Mouse (Mus musculus) CH12.LX (cell line): ENCODE data around the gene Cypt4. TPM values are rescaled to one million over a fixed set of nuclear protein-coding genes. Genes with fewer than 3 reads are reported as not detected.
"Not testable (repeated sequence)": the region's sequence is repeated elsewhere in the genome, so short reads cannot be mapped to it uniquely, and the experiment has no call there.

Source experiments
- DNase-seq: peaks from one replicate; pipeline ENCODE4 v3.0.0-alpha.2; 2013; ENCODE audit errors: extremely low read depth
- H3K27ac ChIP-seq: 2 replicates; pipeline ENCODE4 v1.5.1; 2012; ENCODE audit warnings: low read depth, mild to moderate bottlenecking, control low read depth, moderate library complexity; ENCODE audit not compliant: insufficient read depth
- H3K27me3 ChIP-seq: replicated peaks from 2 replicates; pipeline ENCODE3; 2012; ENCODE audit warnings: inconsistent platforms
- H3K36me3 ChIP-seq, 2 experiments: replicated peaks in 1 of 2; 2 replicates each; pipeline versions ENCODE3 to v1.6.1; 2012; ENCODE audit warnings: inconsistent platforms in 1 of 2, low read length in 1 of 2, mild to moderate bottlenecking in 1 of 2, mixed read lengths in 1 of 2, moderate library complexity in 1 of 2; ENCODE audit not compliant: control insufficient read depth in 1 of 2, insufficient read depth in 1 of 2
- H3K4me1 ChIP-seq, 2 experiments: 2 replicates each; pipeline ENCODE4 v1.6.1; 2012; ENCODE audit warnings: inconsistent platforms in 1 of 2, moderate library complexity in 1 of 2; ENCODE audit not compliant: insufficient read depth in 2 of 2, control insufficient read depth in 1 of 2
- H3K4me2 ChIP-seq: 2 replicates; pipeline ENCODE4 v1.6.1; 2012; ENCODE audit warnings: low read depth, mild to moderate bottlenecking, control low read depth; ENCODE audit not compliant: poor library complexity, insufficient read depth, severe bottlenecking
- H3K4me3 ChIP-seq, 3 experiments: fragments of 150-350 bp in 1 of 3; sonication (generic) in 1 of 3; replicated peaks in 1 of 3; 2 replicates each; pipeline versions ENCODE3 to v1.5.1; 2011 to 2012; ENCODE audit warnings: low read depth in 2 of 3, low read length in 2 of 3, mild to moderate bottlenecking in 2 of 3, moderate library complexity in 2 of 3, control low read depth in 1 of 3, improper control_type of control experiment in 1 of 3, inconsistent platforms in 1 of 3, mixed read lengths in 1 of 3; ENCODE audit not compliant: poor library complexity in 1 of 3
- H3K79me2 ChIP-seq: replicated peaks from 2 replicates; pipeline ENCODE4 v1.6.1; 2012; ENCODE audit warnings: mild to moderate bottlenecking, moderate library complexity; ENCODE audit not compliant: control insufficient read depth, poor library complexity, insufficient read depth, severe bottlenecking; ENCODE audit errors: extremely low read depth
- H3K9ac ChIP-seq: 2 replicates; pipeline ENCODE4 v1.6.1; 2012; ENCODE audit warnings: low read depth, mild to moderate bottlenecking, control low read depth, moderate library complexity; ENCODE audit not compliant: insufficient read depth
- H3K9me3 ChIP-seq: replicated peaks from 2 replicates; pipeline ENCODE3; 2012; ENCODE audit warnings: low read length, inconsistent platforms, mixed read lengths
- BHLHE40 ChIP-seq: IDR thresholded peaks from 2 replicates; pipeline ENCODE4 v1.6.1; 2011; ENCODE audit warnings: mild to moderate bottlenecking, low read depth, low read length, improper control_type of control experiment
- CHD1 ChIP-seq: IDR thresholded peaks from 2 replicates; pipeline ENCODE4 v1.6.1; 2012; ENCODE audit warnings: low read depth, low read length, improper control_type of control experiment, inconsistent platforms
- CHD2 ChIP-seq: IDR thresholded peaks from 2 replicates; pipeline ENCODE4 v1.6.1; 2011; ENCODE audit warnings: low read length, improper control_type of control experiment
- CTCF ChIP-seq, 2 experiments: IDR thresholded peaks in 1 of 2; conservative IDR thresholded peaks in 1 of 2; 2 replicates each; pipeline ENCODE4 v1.5.1; 2011 to 2012; ENCODE audit warnings: low read depth in 2 of 2, low read length in 2 of 2, improper control_type of control experiment in 1 of 2, inconsistent platforms in 1 of 2, mild to moderate bottlenecking in 1 of 2, moderate library complexity in 1 of 2
- ELF1 ChIP-seq: IDR thresholded peaks from 2 replicates; pipeline ENCODE4 v1.6.1; 2014; ENCODE audit warnings: low read depth, mild to moderate bottlenecking, inconsistent platforms, low read length, improper control_type of control experiment
- GABPA ChIP-seq: IDR thresholded peaks from 2 replicates; pipeline ENCODE4 v1.6.1; 2012; ENCODE audit warnings: low read depth, low read length, improper control_type of control experiment, inconsistent platforms; ENCODE audit not compliant: insufficient replicate concordance
- HCFC1 ChIP-seq: IDR thresholded peaks from 2 replicates; pipeline ENCODE4 v1.6.1; 2012; ENCODE audit warnings: low read depth, mild to moderate bottlenecking, inconsistent platforms, low read length, improper control_type of control experiment
- JUND ChIP-seq: conservative IDR thresholded peaks from 2 replicates; pipeline ENCODE4 v1.6.1; 2011; ENCODE audit warnings: low read depth, low read length, improper control_type of control experiment
- MAFK ChIP-seq: IDR thresholded peaks from 2 replicates; pipeline ENCODE4 v1.6.1; 2011; ENCODE audit warnings: low read length, improper control_type of control experiment; ENCODE audit not compliant: insufficient replicate concordance
- MEF2A ChIP-seq: IDR thresholded peaks from 2 replicates; pipeline ENCODE4 v1.6.1; 2014; ENCODE audit warnings: low read depth, mild to moderate bottlenecking, inconsistent platforms, low read length, improper control_type of control experiment, borderline replicate concordance
- PAX5 ChIP-seq: IDR thresholded peaks from 2 replicates; pipeline ENCODE4 v1.6.1; 2012; ENCODE audit warnings: low read length, inconsistent platforms, mixed read lengths
- RCOR1 ChIP-seq: conservative IDR thresholded peaks from 2 replicates; pipeline ENCODE4 v1.6.1; 2012; ENCODE audit warnings: low read depth, mild to moderate bottlenecking, inconsistent platforms, low read length, improper control_type of control experiment
- SIN3A ChIP-seq: IDR thresholded peaks from 2 replicates; pipeline ENCODE4 v1.6.1; 2012; ENCODE audit warnings: low read length, improper control_type of control experiment, inconsistent platforms
- SMC3 ChIP-seq: IDR thresholded peaks from 2 replicates; pipeline ENCODE4 v1.6.1; 2011; ENCODE audit warnings: low read depth, low read length, improper control_type of control experiment
- TBP ChIP-seq: conservative IDR thresholded peaks from 2 replicates; pipeline ENCODE4 v1.6.1; 2011; ENCODE audit warnings: low read depth, low read length, improper control_type of control experiment
- TCF12 ChIP-seq: IDR thresholded peaks from 2 replicates; pipeline ENCODE4 v1.6.1; 2014; ENCODE audit warnings: low read depth, mild to moderate bottlenecking, inconsistent platforms, low read length, improper control_type of control experiment
- USF2 ChIP-seq: conservative IDR thresholded peaks from 2 replicates; pipeline ENCODE4 v1.6.1; 2011; ENCODE audit warnings: low read depth, low read length, improper control_type of control experiment
- ZKSCAN1 ChIP-seq: IDR thresholded peaks from 2 replicates; pipeline ENCODE4 v1.6.1; 2012; ENCODE audit warnings: low read depth, inconsistent platforms, low read length, improper control_type of control experiment, borderline replicate concordance
- dilution Hi-C: fragments of 300-500 bp; cut with MboI; formaldehyde crosslinking; loops from 2 replicates; pipeline ENCODE4 v1.14.3; 2020; ENCODE audit warnings: low sequenced_read_pairs; ENCODE audit not compliant: extremely low pct_unique_long_range_greater_than_20kb, extremely low pct_ligation_motif_present
- in situ Hi-C: fragments of 300-500 bp; cut with MboI; formaldehyde crosslinking; loops from 3 replicates; pipeline ENCODE4 v1.14.3; 2019; ENCODE audit warnings: low sequenced_read_pairs, low pct_ligation_motif_present, low pct_unique_long_range_greater_than_20kb, mixed read lengths
- polyA plus RNA-seq: library from polyadenylated mRNA; unstranded; fragments of >175 nt; gene quantifications from 2 replicates; pipeline ENCODE4 v1.2.1, GENCODE M21; 2012; ENCODE audit warnings: low read depth; ENCODE audit not compliant: insufficient read length
- total RNA-seq, 2 experiments: library from RNA; depleted of rRNA; stranded (reverse); fragments of 300-350 nt in 1 of 2; fragments of >200 nt in 1 of 2; gene quantifications; 2 replicates each; pipeline ENCODE4 v1.2.3; 2012 to 2014

Cypt4 gene
- total RNA-seq (2012; rRNA removed): not detected in 2 replicates
- total RNA-seq (2014; rRNA removed): not detected in 2 replicates
- not detected in 2 replicates for polyA plus RNA-seq

DNA sequence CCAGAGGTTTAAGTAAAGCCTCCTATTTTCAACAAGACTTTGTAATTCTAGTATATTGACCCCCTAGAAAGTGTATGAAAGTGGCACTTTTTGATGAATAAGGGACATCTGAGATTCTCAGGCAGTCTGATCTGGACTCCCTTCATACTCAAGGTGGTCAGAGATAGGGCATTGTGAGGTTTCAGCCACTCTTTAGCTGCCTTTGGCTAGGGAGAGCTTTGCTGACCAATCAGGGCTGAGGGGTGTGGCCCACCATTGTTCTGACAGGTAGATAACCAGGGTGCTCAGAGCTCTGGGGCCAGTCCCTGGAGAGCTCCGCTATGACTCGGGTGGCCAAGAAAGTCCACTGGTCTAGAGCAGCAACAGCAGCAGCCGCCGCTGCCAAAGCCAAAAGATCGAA lies at the start of gene Cypt4:
TSS of gene Cypt4 (plus strand) at position 301 of the 400 bp plus-strand sequence.
- Histone ChIP-seq H3K27ac (no peak within 1 kb of the TSS), H3K27me3 (no peaks in the 10 kb centered on the region), H3K4me2 (peak within 1 kb of the TSS; percentile 40; the same call in 1 of the 2 replicates), H3K9ac (no peak within 1 kb of the TSS), H3K9me3 (no peaks in the 10 kb centered on the region), H3K79me2 (no peaks in the 10 kb centered on the region), H3K4me3 (no peak within 1 kb of the TSS)
- in situ Hi-C loops: no loop called here
- dilution Hi-C loops: no loop called here
- DNase-seq: no peak
- no peak for TF ChIP-seq RCOR1
- TF ChIP-seq GABPA: no peak
- TF ChIP-seq ZKSCAN1: no peak
- no peak for TF ChIP-seq TBP
- TF ChIP-seq MAFK: no peak
- no peak for TF ChIP-seq TCF12
- TF ChIP-seq CHD2: no peak
- TF ChIP-seq MEF2A: no peak
- no peak for TF ChIP-seq PAX5
- TF ChIP-seq SMC3: no peak
- no peak for TF ChIP-seq USF2
- TF ChIP-seq ELF1: no peak
- no peak for TF ChIP-seq BHLHE40
- TF ChIP-seq HCFC1: no peak
- TF ChIP-seq CHD1: no peak
- no peak for TF ChIP-seq SIN3A
- no peak for TF ChIP-seq CTCF (conservative IDR thresholded peaks at IDR 0.05 in 1 of 2, IDR thresholded peaks at IDR 0.05 in 1 of 2; ENCODE audit: low read depth in 2 of 2, low read length in 2 of 2)
- TF ChIP-seq JUND: no peak
- TF ChIP-seq, all 38 proteins: peak for 0
- Histone ChIP-seq H3K4me1 (no peaks in the 10 kb centered on the region), H3K36me3 (no peaks in the 10 kb centered on the region)

DNA sequence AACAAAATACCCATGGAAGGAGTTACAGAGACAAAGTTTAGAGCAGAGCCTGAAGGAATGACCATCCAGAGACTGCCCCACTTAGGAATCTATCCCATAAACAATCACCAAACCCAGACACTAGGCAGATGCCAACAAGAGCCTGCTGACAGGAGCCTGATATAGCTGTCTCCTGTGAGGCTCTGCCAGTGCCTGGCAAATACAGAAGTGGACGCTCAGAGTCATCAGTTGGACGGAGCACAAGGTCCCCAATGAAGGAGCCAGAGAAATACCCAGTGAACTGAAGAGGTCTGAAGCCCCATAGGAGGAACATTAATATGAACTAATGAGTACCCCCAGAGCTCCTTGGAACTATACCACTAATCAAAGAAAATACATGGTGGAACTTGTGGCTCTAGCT lies 12.3 kb downstream of the Cypt4 start:
- H3K27ac ChIP-seq, H3K79me2 ChIP-seq, H3K36me3 ChIP-seq, H3K9ac ChIP-seq, dilution Hi-C loops, DNase-seq, H3K9me3 ChIP-seq, H3K4me3 ChIP-seq, H3K4me2 ChIP-seq, H3K4me1 ChIP-seq, in situ Hi-C loops, H3K27me3 ChIP-seq: not testable (repeated sequence)

Other genes starting within 250 kb of the Cypt4 start
- gene Dpy19l1, start 122.1 kb upstream of the Cypt4 start, total RNA-seq (2012; rRNA removed): 21.2 and 27.4 TPM in 2 replicates
- 44.1 and 48.2 TPM in 2 replicates for gene Dpy19l1, start 122.1 kb upstream of the Cypt4 start, total RNA-seq (2014; rRNA removed)
- 23.4 and 26.3 TPM in 2 replicates for gene Dpy19l1, start 122.1 kb upstream of the Cypt4 start, polyA plus RNA-seq
- gene Dpy19l2, start 71.1 kb downstream of the Cypt4 start, total RNA-seq (2012; rRNA removed): not detected in 2 replicates
- gene Dpy19l2, start 71.1 kb downstream of the Cypt4 start, total RNA-seq (2014; rRNA removed): not detected in 2 replicates
- not detected in 2 replicates for gene Dpy19l2, start 71.1 kb downstream of the Cypt4 start, polyA plus RNA-seq
- gene Tbx20, start 149.1 kb downstream of the Cypt4 start, total RNA-seq (2012; rRNA removed): not detected in 2 replicates
- gene Tbx20, start 149.1 kb downstream of the Cypt4 start, total RNA-seq (2014; rRNA removed): not detected in 2 replicates
- gene Tbx20, start 149.1 kb downstream of the Cypt4 start, polyA plus RNA-seq: not detected in 2 replicates